Mouse (Mus musculus): ENCODE results near the gene Slc25a53. TPM values are rescaled to one million over a fixed set of nuclear protein-coding genes. Genes with fewer than 3 reads are reported as not detected.
"Not testable (repeated sequence)": the region's sequence is repeated elsewhere in the genome, so short reads cannot be mapped to it uniquely, and the experiment has no call there.

Gene Slc25a53
- total RNA-seq, 4 experiments from 2014 or later: 1.8 to 4.0 (median 2.7) TPM

GRCm38 (mm10) chrX:136959688-136960087 is 78.4 kb downstream of the Slc25a53 start:
- DNase-seq (ENCODE audit: low spot score): no peak

- not testable (repeated sequence) for DNase-seq (ENCODE audit: low spot score)
Observed at GRCm38 (mm10) chrX:136958300-136958699, 79.8 kb downstream of the Slc25a53 start.

- not testable (repeated sequence) for DNase-seq (ENCODE audit: low spot score)
Observed at GRCm38 (mm10) chrX:136957583-136958279, 80.4 kb downstream of the Slc25a53 start.

- DNase-seq (ENCODE audit: low spot score): no peak
Observed at GRCm38 (mm10) chrX:136937985-136938384, 100.1 kb downstream of the Slc25a53 start.

Other genes with a start within 250 kb of the Slc25a53 start
- 1 to 10 TPM; 3.4 to 5.1 (median 4.3) TPM for gene Plp1, start 215.6 kb downstream of the Slc25a53 start, total RNA-seq (2022)
- under 1 TPM; 0.06 to 0.41 (median 0.20) TPM for gene Rab9b, start 169.5 kb downstream of the Slc25a53 start, total RNA-seq (2022)
- not detected for gene H2bfm, start 111.0 kb downstream of the Slc25a53 start, total RNA-seq (2022)
- gene Tmsb15b2, start 62.8 kb downstream of the Slc25a53 start, total RNA-seq (2022): 1 to 10 TPM in 2 of 4 experiments, under 1 TPM in 1, not detected in 1; 0.90 to 1.6 (median 1.4) TPM
- not detected for gene Tmsb15l, start 61.4 kb downstream of the Slc25a53 start, total RNA-seq (2022)
- not detected for gene Tmsb15b1, start 61.4 kb downstream of the Slc25a53 start, total RNA-seq (2022)
- gene Zcchc18, start 45.1 kb downstream of the Slc25a53 start, total RNA-seq (2022): under 1 TPM in 3 of 4 experiments, not detected in 1; 0.12 to 0.29 (median 0.13) TPM
- 1 to 10 TPM; 3.5 to 5.5 (median 4.2) TPM for gene Fam199x, start 11.3 kb upstream of the Slc25a53 start, total RNA-seq (2022)
- not detected for gene Esx1, start 83.8 kb upstream of the Slc25a53 start, total RNA-seq (2022)

Measured in heart, adult 8-10 months (tissue).